Mouse (Mus musculus): Measurements from ENCODE around the gene Rrbp1.

Rrbp1 gene

DNA sequence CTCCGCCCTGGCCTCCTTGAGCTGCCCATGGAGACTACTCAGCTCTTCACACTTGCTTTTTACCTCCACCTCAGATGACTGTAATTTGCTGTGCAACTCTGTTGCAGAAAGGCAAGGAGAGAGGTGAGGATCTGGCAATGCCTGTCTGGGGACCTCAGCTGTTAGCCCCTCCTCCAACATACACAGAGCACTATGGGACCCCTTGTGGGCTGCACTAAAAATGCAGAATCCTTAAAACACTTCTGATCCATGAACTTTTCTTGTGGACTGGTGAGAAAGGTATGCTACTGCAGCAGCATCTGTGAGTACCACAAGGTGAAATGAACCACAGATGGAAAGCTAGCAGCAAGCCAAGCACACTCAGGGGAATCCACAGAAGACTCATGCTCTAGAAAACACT lies 47.7 kb downstream of the Rrbp1 start:
- ATAC-seq (ENCODE audit: insufficient number of reproducible peaks, low FRiP score, low TSS enrichment), result no peak

DNA sequence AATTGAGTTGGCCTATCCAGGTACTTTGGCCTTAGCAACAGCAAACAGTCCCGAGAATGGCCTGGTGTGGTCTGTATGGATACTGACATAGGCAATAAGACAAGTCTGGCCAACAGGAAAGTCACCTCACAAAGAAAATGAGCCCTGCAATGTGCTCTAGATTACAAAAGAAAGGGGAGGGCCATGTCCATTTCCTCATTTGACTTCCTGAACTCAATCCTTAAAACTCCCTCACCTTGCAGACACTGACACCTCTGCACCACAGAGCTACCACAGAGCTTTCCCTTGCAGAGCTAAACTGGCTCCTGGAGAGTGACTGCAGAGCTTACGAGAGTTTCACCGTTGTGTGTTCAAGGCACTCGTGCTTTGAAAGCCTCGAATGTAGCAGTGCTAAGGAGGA lies 48.9 kb downstream of the Rrbp1 start:
- ATAC-seq (ENCODE audit: insufficient number of reproducible peaks, low FRiP score, low TSS enrichment), result no peak

DNA sequence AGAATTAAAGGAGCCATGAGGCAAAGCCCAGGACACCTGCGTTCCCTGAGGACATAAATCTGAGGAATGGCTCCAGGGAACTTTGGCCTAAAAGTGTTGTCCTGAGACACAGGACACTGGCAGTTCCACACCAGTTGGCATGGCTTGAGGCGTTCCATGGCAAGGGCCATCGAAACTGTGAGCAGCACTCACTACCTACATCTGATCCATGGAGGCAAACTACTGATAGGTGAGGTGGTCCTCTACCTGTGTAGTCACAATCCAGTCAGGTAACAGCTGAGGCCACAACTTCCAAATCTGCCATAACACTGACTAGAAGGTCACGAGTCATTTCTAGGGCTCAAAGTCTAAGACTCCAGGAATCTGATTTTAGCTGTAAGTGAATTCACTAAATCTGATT lies 55.3 kb downstream of the Rrbp1 start:
- ATAC-seq (ENCODE audit: insufficient number of reproducible peaks, low FRiP score, low TSS enrichment), result no peak

DNA sequence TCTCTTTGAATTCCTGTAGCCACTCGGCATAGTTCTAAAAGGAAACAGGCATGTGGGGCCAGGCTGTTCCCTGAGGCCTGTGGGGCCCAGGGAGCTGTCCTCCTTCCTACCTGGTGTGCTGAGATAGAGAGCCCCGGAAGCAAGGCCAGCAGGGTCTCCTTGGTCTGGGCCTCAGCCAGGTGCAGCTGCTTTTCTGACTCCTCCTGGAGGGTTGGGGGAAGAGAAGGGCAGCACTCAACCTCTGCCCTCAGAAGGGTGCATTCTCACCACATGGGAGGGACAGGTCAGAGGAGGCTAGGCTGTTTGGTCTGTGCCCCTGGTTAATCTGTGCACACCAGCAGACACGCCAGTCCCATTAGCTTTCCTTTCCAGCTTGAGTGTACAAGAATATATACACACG lies 56.1 kb downstream of the Rrbp1 start:
- no peak for ATAC-seq (ENCODE audit: insufficient number of reproducible peaks, low FRiP score, low TSS enrichment)

DNA sequence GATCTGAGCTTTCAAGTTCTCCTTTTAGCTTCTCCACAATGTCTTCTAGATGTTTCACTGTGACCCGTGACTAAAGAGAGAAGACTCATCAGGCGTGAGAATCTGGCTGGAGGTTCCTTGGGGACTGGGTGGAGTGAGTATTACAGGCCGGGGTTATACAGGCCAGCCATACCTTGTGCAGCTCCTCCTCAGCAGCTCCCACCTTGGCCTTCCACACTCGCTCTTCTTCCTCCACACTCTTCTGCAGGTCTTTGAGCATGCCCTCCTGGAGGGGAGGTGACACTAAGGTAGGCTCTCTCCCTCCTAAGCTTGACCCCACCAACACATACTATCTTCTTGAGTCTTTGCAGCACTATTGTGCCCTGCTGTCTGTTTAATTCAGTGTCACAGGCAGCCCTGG lies 57.1 kb downstream of the Rrbp1 start:
- ATAC-seq (ENCODE audit: insufficient number of reproducible peaks, low FRiP score, low TSS enrichment), result no peak

DNA sequence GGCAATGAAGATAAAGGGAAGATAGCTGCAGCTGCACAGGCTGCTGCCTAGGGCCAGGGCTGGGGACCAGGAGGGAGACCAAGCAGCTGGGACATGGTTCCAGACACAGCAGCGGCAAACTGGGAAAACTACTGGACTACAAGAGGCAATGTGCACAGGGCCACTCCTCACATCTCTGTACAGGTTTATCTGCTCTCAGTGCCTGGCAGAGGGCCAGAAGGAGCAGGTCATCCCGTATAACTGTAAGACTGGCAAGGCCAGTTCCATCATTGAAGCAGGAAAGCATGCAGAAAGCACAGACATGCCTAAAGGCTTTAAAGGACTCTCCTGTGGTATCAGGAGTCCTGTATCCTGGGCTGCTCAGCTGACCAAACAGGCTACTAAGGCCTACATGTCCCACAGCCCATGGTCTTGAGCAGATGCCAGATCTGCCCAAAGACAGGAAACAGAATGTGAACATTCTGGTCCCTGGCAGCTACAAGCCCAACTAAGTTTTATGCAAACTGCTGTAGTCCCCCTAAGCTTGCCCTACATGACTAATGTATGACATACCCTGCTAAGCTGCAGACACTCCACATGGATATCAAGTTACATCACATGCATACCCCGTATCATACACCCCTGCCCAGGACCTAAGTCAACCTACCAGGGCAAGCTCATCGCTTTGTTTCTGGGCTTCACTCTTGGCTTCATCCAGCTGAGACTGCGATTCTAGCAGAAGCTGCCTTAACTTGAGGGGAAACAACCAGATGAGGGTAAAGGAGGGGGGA lies 59.3 kb downstream of the Rrbp1 start:
- ATAC-seq (ENCODE audit: insufficient number of reproducible peaks, low FRiP score, low TSS enrichment), result no peak

DNA sequence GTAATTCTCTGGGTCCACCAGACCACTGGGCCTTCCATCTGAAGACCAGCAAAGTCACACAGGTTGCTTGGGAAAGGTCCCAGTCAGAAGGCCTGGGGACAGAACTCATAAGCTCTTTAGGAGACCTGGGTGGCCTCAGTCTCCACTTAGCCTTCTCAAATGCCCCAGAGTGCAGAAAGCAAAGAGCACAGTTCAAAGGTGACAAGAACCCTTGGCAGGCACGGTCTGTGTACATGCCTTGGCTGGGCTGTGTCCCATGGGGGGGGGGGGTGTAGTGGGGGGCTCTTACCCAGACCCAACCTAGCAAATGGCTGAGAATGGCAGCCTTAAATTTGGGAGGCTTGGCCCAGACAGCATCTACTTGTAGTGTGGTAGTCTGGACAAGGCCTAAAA lies 60.0 kb downstream of the Rrbp1 start:
- no peak for ATAC-seq (ENCODE audit: insufficient number of reproducible peaks, low FRiP score, low TSS enrichment)

DNA sequence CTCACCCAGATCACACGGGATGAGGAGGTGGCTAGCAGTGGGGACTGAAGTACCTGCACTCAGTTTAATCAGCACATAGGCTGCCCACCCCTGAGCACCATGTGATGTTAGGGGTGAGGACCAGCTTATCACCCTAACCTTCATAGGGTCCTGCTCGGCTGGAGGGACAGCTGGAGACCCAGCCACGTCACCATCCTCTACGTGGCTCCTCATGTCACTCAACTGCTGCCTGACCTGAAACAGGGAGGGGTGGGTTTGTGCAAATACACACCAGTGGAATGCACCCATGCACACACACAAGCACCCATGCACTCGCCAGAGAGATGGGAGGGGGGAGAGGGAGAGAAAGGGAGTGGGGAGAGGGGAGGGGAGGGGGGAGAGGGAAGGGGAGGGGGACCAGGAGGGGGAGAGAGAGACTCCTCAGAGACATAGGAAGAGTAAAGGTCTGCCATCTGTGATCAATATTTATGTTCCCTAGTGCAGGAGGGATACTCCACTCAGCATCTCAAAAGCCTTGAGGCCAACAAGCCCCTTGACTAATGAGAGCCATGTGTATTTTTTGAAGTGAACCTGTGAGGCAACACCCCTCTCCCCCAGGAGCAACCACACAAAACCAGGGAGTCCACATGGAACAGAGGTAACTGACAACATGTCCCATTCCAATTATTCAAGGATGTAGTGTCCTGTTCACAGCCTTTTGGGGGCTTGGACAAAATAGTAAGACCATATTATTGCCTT lies 60.6 kb downstream of the Rrbp1 start:
- no peak for ATAC-seq (ENCODE audit: insufficient number of reproducible peaks, low FRiP score, low TSS enrichment)

DNA sequence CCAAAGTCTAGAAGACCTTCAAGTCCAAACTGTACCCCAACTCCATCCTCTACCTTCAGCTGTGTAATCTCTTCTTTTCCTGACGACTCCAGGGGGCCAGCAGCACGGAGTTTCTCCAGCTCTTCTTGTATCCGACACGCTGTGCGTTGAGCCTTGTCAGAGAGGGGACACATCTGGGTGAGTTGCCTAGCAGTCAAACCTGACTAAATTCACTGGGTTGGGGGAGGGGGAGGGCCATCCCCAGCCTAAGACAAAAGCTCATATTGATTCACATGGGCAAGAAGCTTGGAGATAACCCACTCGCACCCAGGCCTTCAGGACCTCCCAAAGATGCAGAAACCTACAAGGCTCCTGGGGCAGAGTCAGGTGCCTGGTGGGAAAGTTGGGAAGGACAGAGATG lies 61.8 kb downstream of the Rrbp1 start:
- ATAC-seq (ENCODE audit: insufficient number of reproducible peaks, low FRiP score, low TSS enrichment), result no peak

DNA sequence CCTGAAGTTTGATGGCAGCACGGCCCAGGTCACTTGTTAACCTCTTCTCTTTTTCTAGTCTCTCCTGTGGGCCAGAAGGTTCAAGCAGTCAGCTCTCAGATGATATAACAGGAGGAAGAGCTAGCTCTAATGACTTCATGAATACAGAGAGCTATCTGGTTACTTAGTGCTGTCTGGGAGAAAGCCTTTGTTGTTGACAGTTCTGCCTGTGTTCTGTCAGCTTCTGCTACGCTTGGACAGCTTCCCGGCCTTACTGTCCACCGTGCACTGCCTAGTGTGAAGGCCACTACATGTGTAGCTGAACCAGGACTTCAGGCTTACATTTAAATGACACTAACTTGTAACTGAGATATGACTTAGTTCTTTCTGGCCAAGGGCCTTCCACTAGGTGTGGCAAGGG lies 62.6 kb downstream of the Rrbp1 start:
- no peak for ATAC-seq (ENCODE audit: insufficient number of reproducible peaks, low FRiP score, low TSS enrichment)

DNA sequence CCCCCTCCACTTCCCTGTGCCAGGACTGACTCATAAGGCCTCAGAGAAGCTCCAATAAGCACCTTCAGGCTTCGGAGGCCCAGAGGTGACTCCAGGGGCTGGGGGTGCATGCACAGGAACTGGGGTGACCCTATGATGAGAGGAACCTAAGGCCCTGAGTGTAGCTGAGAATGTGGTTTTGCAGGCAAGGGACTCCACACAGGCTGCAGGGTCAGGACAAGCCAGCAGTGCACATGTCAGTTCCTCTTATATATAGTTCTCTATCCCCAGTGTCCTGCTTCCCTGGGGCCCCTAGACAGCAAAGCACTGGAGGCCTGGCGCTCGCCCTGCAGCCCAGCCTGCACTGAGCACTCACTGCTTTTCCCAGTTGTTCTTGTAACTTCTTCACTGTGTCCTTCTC lies 63.1 kb downstream of the Rrbp1 start:
- no peak for ATAC-seq (ENCODE audit: insufficient number of reproducible peaks, low FRiP score, low TSS enrichment)

DNA sequence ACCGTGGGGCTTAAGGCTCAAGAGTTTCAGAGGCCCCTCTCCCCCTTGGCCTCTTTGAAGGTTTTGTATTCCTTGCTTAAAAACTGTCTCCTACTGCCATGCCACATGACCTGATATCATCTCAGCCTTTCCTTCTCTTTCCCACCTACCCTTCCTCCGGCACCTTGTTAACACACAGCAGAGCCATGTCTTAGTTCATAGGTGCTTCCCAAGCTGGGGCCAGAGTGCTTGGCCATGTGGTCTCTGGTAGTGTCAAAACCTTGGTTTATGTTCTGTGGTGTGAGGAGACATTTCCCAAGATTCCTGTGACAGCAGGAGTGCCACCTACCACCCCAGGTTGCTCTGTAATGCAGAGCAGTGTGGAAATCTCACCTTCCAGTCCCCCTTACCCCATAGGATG lies 64.7 kb downstream of the Rrbp1 start:
- ATAC-seq (ENCODE audit: insufficient number of reproducible peaks, low FRiP score, low TSS enrichment), result no peak

DNA sequence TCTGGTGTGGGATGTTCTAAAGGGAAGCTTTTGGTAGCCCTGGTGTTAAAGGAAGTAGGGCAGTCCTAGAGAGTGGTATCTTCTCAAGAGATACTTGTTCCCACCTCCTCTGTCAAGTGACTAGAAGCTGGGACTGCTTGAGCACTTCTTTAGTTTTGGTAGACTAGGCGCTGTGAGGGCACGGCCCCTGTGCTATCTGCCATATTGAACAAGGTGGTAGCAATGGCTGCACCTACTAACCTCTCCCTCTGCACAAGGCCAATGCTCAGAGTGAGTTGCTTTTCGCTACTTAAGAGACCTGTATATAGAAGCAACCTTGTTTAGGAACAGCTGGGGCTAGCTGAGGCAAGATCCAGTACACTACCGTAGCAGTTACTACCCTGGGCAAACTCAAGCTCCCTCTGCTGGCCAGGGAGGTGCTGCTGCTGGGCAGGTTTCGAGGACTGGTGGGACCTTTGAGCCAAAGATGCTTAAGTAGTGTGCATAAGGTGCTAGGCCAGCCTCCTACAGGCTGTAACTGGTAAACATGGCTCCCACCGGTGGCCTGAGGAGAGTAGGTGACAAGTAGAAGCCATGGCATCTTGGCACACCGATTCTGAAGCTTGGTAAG lies 65.5 kb downstream of the Rrbp1 start:
- no peak for ATAC-seq (ENCODE audit: insufficient number of reproducible peaks, low FRiP score, low TSS enrichment)

DNA sequence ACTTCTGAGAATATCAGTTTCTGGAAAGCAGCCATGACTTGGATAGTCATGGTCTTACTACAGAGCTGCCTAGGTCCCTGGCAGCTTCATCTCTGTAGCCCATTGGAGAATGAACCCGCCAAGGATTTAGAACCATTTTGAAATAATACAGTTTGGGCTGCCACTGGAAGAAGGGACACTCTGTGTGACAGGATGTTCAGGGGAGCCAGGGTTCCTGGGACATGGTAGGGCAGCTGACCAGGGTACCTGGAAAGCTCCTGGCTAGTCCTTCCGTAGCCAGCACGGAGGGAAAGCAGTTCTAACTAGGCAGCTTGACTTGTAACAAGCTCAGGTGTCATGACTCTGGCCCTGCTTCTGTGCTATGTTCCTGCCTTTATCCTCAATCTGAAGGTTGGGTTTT lies 66.3 kb downstream of the Rrbp1 start:
- no peak for ATAC-seq (ENCODE audit: insufficient number of reproducible peaks, low FRiP score, low TSS enrichment)

DNA sequence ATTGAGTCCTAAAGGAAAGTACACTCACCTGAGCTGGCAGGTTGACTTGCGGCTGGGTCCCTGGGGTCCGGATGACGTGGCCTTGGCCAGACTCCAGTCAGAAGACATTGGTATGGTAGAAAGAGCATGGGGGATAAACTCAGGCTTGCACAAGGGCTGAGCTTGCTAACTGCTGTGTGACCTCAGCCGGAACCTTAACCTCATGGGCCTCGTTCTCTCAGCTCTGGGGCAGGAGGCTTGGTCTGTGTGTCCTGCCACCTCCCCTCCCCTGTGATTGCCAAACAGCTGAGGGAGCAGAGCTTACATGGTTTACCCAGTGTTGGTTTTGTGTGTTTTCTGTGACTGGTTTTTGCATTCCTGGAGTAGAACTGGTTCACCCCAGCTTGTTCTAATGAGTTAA lies 70.7 kb downstream of the Rrbp1 start:
- ATAC-seq (ENCODE audit: insufficient number of reproducible peaks, low FRiP score, low TSS enrichment), result no peak

DNA sequence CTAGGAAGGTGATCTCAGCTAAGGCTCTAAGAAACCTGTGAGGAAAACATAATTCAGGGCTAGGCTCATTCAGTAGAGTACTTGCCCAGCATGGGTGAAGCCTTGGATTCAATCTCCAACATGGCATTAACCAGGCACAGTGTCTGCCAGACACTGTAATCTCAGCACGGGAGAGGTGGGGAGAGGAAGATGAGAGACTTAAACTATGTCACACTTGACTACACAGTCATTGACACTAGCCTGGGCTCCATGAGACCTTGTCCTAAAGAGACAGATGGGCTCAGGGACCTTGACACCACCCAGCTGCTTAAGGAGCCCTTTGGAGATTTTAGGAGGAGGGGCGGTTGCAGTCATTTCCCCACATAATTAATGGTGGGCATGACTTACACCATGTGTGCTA lies 73.2 kb downstream of the Rrbp1 start:
- ATAC-seq (ENCODE audit: insufficient number of reproducible peaks, low FRiP score, low TSS enrichment), result no peak

DNA sequence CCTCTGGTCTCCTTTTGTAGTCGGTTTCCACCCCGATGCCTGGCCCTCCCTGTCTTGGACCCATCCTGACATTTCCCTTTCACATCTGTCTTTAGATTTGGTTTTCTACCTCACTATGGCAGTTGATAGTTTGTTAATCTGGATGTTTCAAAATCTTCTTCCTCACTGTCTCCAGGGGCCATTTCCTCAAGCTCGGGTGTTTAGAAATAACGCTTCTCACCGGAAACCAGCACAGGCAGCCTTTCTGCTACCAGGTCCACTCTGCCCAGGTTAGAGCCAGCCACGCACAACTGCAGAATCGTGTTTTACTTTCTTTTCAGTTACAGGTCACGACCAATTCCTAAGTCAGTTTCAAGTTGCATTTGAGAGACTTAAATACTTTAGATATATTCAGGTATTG lies 76.6 kb downstream of the Rrbp1 start:
- no peak for ATAC-seq (ENCODE audit: insufficient number of reproducible peaks, low FRiP score, low TSS enrichment)

DNA sequence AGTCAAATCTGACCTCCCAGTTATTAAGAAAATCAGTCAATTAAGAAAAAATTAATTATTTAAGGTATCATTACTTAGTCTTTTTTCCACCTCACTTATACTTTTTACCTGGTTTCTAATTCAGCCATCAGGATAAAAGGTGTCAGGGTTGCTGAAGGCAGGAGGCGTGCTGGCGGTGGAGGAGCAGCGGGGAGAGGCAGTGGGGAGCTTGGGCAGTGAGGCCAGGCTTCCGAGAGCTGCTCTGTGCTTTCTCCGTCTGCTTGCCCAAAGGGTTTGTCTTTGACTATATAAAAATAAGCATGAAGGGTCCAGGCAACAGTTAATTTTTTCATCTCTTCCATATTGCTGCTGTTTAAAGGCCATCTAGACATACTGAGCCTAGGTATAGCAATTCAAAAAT lies 77.5 kb downstream of the Rrbp1 start:
- no peak for ATAC-seq (ENCODE audit: insufficient number of reproducible peaks, low FRiP score, low TSS enrichment)

DNA sequence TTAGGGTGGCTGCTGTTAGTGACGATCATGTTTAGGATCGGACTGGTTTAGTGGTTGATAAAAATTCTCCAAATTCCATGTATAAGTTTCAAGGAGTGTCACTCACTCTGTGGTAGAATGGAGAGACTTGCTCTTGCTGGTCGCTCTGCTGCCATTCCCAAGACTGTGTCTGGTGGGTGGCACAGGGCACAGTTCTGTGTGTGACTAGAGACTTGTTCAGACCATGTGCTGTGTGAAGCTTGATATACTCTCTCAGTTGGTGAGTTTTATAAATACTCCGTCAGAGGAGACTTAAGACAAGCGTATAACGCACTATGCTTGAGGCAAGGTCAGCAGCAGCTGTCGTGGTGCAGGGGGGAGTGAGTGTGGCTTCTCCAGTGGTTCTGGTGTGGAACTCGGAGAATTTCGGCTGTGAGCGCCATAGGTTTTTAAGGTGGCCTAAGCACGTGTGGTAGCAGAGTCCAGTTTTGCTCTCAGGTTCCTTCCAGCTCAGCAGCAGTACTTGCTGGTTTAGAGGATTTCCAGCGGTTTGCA lies 78.7 kb downstream of the Rrbp1 start:
- ATAC-seq (ENCODE audit: insufficient number of reproducible peaks, low FRiP score, low TSS enrichment), result no peak

DNA sequence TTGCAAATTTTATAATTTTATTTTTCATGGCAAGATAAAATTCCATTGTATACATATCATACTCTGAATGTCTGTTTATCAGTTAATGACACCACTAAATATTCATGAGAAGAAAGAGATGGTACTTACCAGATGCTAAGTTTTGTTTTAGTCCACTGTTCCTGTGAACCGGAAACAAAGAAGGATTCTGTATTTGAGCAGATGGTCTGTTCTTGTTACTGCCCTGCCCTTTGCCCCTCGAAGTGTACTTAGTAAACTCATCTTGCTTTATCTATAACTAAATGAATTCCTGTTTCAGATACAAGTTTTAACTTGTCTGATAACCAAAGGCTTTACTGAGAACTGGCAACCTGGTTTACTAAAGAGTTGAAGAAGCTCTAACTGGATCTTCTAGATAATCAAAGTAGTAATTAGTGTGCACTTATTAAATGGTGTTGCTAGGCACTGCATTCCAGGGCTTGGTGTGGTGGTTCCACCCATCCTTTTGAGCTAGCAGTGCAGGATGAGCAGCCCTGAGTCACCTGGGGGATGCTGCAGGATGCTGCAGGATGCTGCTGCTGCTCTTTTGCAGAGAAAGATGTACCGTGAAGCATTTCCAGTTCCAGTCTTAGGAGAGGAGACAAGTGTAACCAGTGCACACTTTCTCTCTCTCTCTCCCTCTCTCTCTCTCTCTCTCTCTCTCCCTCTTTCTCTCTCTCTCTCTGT lies 81.3 kb downstream of the Rrbp1 start:
- ATAC-seq (ENCODE audit: insufficient number of reproducible peaks, low FRiP score, low TSS enrichment), result no peak

DNA sequence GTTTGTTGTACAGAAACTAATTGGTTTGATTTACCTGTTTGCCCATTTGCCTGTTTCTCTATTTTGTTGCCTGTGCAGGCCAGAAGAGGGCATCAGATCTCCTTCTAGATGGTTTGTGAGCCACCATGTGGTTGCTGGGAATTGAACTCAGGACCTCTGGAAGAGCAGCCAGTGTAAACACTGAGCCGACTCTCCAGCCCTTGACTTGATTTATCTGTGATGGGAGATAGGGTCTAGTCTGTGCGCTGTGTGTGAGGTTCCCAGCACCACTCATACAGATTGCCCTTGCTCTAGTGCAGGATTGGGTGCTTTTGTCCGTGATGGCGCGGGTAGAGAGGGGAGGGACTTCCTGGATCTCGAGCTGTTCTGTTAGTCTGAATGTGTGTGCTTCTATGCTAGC lies 85.2 kb downstream of the Rrbp1 start:
- ATAC-seq (ENCODE audit: insufficient number of reproducible peaks, low FRiP score, low TSS enrichment), result no peak
